Mouse (Mus musculus) thymus, adult 2 months (tissue): ENCODE results near the gene Nr5a2.

ENCODE experiments used
- CTCF ChIP-seq: fragments of 200-500 bp; IDR thresholded peaks from 2 replicates; pipeline ENCODE4 v1.5.1; 2012; ENCODE audit warnings: mild to moderate bottlenecking, control low read depth, low read length, moderate library complexity, borderline replicate concordance; ENCODE audit not compliant: control insufficient read depth, poor library complexity, insufficient read depth; ENCODE audit errors: extremely low read depth
- POLR2A ChIP-seq: fragments of 200-500 bp; IDR thresholded peaks from 2 replicates; pipeline ENCODE4 v1.6.1; 2012; ENCODE audit warnings: mild to moderate bottlenecking, low read length, control low read depth, moderate library complexity; ENCODE audit not compliant: control insufficient read depth, poor library complexity, insufficient read depth; ENCODE audit errors: extremely low read depth

DNA sequence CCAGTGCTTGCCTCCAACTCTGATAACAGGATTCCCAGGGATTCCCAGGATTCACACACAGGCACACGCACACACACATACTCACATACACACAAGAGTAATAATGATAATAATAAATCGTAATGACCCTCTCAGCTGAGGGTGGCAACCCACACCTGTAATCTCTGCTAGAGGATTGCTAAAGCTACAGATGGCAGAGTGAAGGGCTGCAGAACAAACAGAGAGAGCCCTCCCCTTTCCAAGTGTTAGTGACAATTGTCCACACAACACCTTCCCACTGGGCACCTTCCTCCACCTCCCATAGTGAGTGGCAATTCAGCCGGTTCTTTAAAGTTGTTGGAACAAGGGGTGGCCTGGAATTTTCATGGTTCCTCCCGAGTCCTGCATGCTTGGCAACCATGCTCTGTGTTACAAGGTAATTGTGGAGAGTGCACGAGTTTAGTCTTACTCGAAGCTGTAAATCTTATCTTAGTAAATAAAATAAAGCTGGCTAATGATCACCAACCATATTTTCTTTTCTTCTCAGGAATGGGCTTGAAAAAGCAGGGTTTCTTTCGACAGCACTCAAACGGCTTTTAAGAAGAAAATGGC lies 31.6 kb upstream of the Nr5a2 start:
- no peak for TF ChIP-seq CTCF
- TF ChIP-seq POLR2A: no peak
